Mouse (Mus musculus) G1E (cell line): ENCODE measurements at regions not wholly inside any gene's neighbourhood (a gene's known extent, or its start where the extent isn't known, plus 50 kb on each side); places are given as distances from the start of the nearest gene placed in this dataset.

Source experiments
- CTCF ChIP-seq: IDR thresholded peaks from 2 replicates; pipeline ENCODE4 v1.5.1; 2012; ENCODE audit warnings: low read depth, low read length, inconsistent platforms, mixed read lengths
- GATA1 ChIP-seq: IDR thresholded peaks from 2 replicates; pipeline ENCODE4 v1.6.1; 2012; ENCODE audit warnings: borderline replicate concordance, low read length, inconsistent platforms, mixed read lengths
- POLR2AphosphoS5 ChIP-seq: IDR thresholded peaks from 2 replicates; pipeline ENCODE4 v1.6.1; 2012; ENCODE audit warnings: low read depth, low read length, inconsistent platforms; ENCODE audit not compliant: insufficient replicate concordance
- TAL1 ChIP-seq: conservative IDR thresholded peaks from 2 replicates; pipeline ENCODE4 v1.6.1; 2012; ENCODE audit warnings: low read depth, low read length, inconsistent platforms, mixed read lengths

DNA sequence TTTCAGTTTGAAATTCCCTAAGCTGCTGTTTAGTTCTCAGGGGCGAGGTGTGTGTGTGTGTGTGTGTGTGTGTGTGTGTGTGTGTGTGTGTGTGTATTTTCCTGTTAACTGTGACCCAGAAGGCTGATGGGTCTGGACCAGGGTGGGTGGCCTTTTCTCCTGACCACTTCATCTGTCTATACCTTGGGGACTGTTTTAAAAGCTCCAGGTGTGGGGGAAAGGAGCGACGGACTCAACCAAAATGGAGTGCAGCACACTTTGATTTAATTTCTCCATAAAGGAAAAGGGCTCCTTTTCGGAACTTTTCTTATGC is 103.9 kb downstream of the Zfp281 start:
- TF ChIP-seq GATA1, result no peak
- no peak for TF ChIP-seq CTCF
- no peak for TF ChIP-seq POLR2AphosphoS5
- no peak for TF ChIP-seq TAL1
